Mouse (Mus musculus): ENCODE measurements around the gene Srrd.
"Not testable (repeated sequence)": the region's sequence is repeated elsewhere in the genome, so short reads cannot be mapped to it uniquely, and the experiment has no call there.

Srrd gene

DNA sequence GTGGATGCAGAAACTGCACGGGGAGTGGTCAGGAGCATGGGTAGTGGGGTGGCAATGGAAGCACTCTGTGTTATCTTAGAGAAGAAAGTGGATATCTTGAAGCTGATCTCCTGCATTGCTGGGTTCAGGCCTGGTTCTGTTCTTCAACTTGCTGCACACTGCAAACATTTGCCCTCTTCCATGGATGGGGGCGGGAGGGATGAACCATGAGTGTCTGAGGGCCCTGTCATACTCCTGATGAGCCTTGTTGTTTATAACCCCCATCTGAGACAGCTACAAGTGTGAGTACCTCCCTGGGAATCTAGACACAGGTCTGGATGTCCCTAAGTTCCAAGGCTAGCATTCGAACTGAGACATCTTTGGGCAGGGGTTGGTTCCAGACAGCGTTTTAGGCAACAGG, 21.5 kb downstream of the Srrd start:
- ATAC-seq (ENCODE audit: insufficient number of reproducible peaks, low FRiP score, low TSS enrichment) = no peak

DNA sequence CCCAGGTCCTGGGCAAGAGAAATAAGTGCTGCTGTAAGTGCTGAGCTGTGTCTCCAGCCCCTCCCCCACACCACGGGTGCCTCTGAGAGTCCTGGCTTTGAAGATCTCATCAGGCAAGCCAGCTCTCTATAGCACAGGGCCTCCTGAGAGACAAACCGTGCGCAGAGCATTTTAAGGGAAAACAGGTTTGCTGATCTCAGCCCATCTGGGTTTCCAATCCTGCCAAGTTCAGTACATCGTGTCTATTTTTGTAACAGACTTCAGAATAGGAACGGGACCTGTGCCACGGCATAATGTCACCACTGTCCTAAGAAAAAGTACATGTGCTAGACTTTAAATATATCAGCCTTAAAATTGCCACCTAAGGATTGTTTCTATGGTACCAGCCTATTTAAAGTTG, 21.9 kb downstream of the Srrd start:
- peak; percentile 52 for ATAC-seq (ENCODE audit: insufficient number of reproducible peaks, low FRiP score, low TSS enrichment)

DNA sequence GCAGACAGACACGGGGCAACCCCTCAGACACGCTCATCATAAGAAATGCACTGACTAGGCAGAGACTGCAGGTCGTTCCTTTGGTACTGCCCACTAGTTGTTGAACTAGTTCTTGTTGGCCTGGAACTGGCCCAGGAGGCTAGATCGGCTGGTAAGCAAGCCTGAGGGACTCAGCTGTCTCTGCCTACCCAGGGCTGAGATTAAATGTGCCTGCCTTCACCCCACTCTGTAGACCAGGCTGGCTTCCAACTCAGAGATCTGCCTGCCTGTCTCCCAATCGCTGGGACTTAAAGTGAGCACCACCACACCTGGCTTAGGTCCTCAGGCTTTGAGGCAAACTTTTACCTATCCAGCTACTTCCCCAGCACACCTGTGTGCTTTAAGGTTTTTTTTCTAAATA, 22.5 kb downstream of the Srrd start:
- no peak for ATAC-seq (ENCODE audit: insufficient number of reproducible peaks, low FRiP score, low TSS enrichment)

DNA sequence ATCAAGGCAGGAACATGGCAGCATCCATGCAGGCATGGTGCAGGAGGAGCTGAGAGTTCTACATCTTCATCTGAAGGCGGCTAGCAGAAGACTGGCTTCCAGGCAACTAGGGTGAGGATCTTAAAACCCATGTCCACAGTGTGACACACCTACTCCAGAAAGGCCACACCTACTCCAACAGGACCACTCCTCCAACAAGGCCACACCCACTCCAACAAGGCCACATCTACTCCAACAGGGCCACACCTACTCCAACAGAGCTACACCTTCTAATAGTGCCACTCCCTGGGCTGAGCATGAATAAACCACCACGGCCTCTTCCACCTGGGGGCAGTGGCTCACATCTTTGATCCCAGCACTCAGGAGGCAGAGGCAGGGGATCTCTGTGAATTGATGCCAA, 23.5 kb downstream of the Srrd start:
- not testable (repeated sequence) for ATAC-seq (ENCODE audit: insufficient number of reproducible peaks, low FRiP score, low TSS enrichment)

DNA sequence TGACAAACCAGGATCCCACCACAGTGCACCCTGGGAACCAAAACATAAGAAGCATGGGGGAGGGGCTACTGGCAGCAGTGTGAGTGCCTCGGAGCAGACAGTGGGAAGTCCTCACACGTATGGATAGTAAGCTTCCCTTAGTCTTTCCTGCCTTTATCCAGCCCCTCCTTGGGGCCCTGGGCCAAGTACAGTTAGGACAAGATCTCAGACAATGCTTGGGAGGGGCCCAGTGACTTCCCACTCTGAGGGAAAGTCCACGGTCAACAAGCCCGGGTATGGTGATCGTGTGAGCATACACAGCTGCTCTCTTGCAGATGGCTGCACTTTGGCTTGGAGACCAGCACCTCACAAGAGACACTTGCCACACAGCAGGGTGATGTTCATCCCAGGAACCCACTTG, 25.5 kb downstream of the Srrd start:
- no peak for ATAC-seq (ENCODE audit: insufficient number of reproducible peaks, low FRiP score, low TSS enrichment)

DNA sequence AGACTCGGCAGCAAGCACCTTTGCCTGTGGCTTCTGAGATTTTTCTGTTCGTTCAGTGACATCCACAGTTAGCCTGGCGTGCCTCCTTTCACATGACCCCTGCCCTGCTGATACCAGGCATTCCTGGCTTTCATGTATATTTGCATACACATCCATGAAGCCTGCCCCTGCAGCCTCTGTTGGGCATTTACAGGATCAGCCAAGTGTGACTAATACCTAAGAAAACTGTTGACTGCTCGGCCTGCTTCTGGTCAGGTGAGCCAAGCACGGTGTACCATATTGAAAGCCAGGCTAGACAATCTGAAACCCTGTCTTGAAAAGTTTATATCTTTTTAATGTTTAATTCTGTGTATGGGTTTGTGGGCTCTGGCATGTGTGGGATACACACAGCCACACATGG, 26.4 kb downstream of the Srrd start:
- ATAC-seq (ENCODE audit: insufficient number of reproducible peaks, low FRiP score, low TSS enrichment) = no peak

DNA sequence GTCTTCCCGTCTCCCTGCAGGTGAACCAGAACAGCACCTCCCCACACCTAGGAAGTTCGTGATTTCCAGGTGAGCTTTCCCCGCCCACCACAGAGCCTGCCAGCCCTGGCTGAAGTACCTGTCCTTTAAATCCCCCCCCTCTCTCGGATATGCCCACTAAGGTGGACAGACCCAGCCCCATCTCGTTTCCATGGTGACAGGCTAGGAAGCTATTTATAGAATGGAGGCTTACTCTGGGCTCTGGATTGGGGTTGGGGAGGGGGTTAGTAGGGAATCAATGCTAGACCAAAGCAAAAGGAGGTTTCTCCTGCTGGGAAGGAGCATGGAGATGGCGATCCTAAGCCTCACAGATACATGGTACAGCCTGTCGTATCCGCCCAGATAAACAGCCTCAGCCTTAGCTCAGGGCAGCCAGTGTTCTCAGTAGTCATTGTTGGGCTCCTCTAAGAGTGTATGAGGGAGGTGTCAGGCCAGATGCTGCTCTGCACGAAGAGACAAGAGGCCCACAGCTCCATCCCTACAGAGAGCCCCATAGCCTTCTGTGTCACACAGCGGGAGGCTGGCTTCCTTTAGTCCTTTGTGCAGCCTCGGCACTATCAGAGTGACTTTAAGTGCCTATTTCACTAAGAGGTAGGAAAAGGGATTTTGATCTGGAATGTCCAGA, 29.5 kb downstream of the Srrd start:
- ATAC-seq (ENCODE audit: insufficient number of reproducible peaks, low FRiP score, low TSS enrichment) = no peak

DNA sequence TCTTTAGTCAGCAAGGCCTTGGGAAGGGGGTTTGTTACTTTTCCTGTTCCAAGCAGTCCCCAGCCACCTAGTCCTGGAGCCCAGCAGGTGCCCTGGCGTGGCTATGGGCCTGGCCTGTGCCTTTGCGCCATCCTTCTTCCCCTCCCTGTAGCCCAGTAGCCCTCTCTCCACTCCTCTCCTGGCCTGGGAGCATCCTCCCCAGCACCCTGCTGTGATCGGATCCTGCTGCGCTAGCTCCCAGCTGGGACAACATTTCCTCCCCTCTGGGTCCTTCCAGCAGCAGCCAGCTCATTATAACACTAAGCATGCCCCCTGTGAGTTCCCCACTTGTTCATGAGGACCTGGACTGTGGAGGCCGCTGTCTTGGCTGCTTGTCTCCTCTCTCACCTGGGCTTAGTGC, 37.0 kb downstream of the Srrd start:
- ATAC-seq (ENCODE audit: insufficient number of reproducible peaks, low FRiP score, low TSS enrichment) = no peak

DNA sequence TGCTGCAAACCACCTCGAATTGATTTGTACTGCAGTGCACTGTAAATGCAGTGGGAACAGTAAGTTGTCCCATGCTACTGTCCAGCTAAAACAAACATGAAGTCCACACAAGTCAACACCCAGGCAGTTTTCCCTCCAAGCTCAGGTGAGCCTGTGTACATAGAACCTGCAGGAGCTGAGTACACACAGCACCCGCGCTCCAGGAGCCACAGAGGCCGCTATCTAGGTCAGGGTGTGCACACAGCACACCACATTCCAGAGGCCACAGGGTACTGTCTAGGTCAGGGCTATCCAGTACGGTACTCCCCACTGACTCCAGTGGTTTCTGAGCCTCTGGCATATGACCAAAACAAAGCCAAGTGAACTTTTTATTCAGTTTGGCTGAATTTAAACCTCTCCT, 40.5 kb downstream of the Srrd start:
- ATAC-seq (ENCODE audit: insufficient number of reproducible peaks, low FRiP score, low TSS enrichment) = no peak

DNA sequence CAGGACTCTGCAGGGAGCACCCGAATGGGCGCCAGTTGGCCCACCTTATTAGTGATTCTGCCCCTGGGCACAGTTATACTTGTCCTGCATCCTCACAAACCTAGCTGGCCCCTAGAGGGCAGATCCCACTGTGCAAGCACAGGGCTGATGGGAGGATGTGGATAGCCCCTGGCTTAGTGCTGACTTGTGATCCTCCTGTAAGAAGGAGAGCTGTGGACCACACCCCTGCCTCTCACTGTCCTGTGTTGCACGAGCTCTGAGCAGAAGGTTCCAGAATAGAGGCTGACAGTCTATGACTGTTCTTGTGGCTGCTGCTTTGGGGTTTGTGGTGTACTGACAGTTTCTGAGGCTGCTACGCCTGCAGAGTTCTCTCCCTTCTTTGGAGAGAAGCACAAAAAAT, 41.1 kb downstream of the Srrd start:
- ATAC-seq (ENCODE audit: insufficient number of reproducible peaks, low FRiP score, low TSS enrichment) = no peak

DNA sequence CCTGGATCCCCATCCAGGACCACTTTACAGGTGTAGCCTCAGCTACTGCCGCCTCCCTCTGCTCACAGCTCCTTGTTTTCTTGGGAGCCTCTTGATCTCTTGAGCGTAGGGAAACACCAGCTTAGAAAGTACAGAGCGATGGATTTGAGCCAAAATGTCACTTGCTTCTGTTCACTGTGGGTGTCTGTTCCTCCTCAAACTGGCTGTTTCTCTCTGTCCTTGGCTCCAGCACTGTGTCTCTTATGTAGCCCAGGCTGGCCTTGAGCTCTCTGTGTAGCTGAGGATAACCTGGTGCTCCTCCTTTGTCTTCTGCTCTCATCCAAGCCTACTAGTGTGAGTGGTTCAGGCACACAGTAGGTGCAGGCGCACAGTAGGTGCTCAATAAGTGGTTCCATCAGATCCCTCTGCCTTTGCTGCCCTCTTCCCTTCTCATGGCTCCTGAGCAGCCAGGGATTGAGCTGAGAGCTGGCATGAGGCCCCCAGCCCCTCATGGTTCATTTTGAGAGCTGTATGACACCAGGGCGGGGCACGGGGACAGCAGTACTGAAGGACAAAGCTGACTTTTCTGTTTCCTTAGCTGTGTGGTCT, 42.0 kb downstream of the Srrd start:
- ATAC-seq (ENCODE audit: insufficient number of reproducible peaks, low FRiP score, low TSS enrichment) = no peak

DNA sequence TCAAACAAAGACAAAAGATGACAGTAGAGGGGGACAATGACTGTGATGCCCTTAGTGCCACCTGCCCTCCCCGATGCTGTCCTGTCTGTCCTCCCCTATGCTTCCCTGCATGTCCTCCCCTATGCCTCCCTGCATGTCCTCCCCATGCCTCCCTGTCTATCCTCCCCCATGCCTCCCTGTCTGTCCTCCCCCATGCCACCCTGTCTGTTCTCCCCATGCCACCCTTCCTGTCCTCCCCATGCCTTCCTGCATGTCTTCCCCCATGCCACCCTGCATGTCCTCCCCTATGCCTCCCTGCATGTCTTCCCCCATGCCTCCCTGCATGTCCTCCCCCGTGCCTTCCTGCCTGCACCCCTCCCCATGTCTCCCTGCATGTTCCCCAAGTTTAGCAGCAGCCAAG, 42.7 kb downstream of the Srrd start:
- ATAC-seq (ENCODE audit: insufficient number of reproducible peaks, low FRiP score, low TSS enrichment) = no peak

DNA sequence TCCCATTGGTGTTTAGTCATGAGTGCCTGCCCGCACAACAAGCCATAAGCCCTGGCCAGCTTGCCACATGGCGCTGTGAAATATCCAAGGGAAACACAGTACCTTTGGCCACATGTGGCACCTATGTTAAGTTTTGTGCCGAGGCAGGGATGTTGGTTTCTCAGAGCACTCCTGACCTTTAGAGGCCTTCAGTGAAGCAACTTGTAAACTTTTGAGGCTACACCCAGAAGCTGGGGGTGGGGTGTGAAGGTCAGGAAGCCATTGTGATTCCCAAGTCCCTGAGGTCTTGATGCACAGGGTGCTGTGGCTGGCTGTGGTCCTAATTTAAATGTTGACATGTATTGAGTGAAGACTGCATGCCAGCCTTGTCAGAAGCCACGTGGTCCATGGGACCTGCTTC, 43.4 kb downstream of the Srrd start:
- ATAC-seq (ENCODE audit: insufficient number of reproducible peaks, low FRiP score, low TSS enrichment) = no peak

DNA sequence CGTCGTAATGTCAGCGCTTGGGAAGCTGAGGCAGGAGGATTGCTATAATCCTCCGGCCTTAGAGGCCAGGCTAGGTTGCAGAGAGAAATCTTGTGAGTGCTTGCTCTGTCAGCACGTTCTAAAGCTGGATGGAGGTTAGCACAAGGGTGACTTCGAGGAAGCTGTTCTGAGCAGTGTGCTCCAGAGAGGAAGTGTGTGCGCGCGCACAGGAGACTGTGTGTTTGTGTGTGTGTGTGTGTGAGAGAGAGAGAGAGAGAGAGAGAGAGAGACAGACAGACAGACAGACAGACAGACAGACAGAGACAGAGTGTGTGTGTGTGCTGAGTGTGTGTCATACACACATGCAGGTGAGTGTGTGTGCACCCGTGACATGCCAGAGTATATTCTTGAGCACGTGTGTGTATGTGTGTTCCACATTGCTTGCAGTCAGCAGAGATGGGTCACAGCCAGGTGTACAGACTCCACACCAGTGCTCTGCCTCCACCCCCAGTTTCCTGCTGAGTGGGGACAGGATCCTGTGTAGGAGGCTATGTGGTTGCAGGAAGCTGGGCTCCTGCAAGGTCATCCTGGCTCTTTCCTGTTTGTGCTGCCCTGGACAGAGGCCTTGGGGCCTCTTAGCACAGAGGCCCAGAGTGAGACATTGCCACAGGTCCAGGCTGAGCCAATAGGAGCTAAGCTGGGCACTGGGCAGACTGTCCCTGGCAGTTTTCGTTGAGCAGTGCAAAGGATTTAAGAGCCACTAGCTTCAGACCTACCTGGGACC, 44.4 kb downstream of the Srrd start:
- ATAC-seq (ENCODE audit: insufficient number of reproducible peaks, low FRiP score, low TSS enrichment) = peak; percentile 38; the same call in 1 of the 2 replicates

DNA sequence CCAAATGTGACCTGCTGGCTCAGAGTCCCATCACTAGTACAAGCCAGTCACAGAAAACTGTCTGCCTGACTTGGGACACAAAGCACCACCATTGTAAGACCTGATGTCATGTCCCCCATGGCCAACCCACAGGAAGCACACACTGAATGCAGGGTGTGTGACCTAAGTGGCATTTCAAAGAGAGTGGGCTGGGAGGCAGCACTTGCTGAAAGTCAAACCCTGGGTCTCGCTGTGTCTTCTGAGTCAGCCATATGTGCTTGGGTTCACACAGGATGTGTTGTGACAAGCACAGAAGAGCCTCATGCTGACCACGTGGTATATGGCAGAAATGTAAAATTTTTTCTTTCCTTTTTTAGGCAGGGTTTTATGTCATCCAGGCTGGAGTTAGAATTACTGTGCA, 45.6 kb downstream of the Srrd start:
- no peak for ATAC-seq (ENCODE audit: insufficient number of reproducible peaks, low FRiP score, low TSS enrichment)

DNA sequence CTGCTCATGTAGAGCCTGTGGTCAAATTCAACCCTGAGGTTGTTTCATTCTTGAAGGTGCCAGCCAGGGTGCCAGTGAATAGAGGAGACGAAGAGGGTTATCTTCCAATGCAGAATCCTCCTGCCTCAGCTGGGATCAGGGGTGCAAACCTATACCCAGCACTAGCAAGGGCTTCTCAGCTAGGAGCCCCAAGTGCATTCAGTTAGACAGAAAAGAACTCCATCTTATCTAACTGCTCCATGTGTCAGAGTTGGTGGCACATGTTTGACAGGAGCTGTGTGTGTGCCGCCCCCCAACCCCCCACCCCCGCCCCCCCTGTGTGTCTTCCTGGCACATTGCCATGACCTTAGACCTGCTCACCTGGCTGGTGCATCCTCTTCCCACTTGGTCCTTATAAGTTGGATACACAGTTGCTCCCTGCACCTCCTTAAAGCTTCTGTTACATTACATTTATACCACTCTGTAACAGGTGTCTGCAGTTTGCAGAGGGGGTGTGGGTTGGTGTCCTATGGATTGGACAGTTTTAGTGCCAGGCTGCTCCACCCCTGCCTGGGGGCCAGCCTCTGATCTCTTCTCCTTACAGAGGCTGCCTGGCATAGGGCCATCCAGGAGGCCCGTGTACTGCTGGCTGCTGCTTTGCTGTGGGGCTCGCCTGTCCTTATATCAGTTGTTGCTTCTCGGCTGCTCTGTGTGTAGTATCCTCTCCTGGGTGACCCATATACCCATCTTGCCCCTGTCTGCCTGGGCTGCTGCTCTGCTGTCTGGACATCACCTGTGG, 46.2 kb downstream of the Srrd start:
- no peak for ATAC-seq (ENCODE audit: insufficient number of reproducible peaks, low FRiP score, low TSS enrichment)

DNA sequence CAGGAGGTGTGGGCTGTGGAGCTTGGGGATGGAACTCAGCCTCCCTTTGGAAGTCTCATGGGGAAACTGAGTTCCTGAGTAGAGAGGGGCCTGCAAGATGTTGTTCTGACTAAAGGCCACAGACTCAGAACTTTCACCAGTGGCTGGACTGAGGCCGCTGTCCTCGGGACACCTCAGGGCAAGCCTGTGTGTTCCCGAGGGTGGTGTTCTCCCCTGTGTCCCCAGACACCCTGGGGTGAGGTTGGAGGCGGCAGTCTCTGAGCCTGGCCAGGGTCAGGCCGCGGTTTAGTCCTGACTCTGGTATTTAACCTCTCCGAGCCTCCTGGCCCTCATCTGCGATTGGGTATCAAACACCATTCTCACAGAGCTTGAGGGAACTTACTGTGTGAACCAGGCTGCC, 47.3 kb downstream of the Srrd start:
- ATAC-seq (ENCODE audit: insufficient number of reproducible peaks, low FRiP score, low TSS enrichment) = no peak

DNA sequence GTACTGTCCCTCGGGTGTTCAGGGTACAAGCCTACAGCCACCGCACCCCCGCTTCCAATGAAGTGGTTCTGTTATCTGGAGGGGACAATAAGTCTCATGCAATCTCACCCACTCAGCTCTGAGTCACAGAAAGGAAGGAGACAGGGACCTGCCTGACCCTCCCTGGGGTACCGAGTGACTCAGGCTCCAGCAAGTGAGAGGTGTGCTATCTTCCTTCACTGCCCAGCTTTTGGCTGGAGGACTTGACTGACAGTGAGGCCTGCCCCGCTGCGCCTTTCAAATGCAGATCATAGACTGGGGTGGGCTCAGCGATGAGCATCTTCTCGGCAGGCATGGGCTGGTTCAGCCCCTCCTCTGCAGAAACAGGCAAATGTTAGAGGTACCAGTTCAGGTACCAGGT, 47.7 kb downstream of the Srrd start:
- no peak for ATAC-seq (ENCODE audit: insufficient number of reproducible peaks, low FRiP score, low TSS enrichment)

DNA sequence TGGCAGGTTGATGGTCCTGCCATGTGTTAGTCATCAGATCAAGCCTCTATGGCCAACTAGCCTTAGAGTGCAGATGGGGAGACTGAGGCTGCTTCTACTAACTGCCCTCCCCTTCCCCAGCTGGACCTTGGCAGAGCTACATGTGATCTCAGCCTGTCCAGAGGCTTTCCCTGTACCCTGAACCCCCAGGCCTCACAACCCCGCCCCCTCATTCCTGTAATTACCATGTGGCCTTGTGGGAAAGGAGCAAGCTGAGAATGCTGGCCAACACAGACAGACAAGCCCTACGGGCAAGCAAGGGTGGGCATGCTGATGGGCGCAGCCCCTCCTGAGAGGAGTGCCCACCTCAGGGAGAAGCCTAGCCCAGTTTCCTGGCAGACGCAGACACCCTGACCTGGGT, 48.1 kb downstream of the Srrd start:
- ATAC-seq (ENCODE audit: insufficient number of reproducible peaks, low FRiP score, low TSS enrichment) = no peak

DNA sequence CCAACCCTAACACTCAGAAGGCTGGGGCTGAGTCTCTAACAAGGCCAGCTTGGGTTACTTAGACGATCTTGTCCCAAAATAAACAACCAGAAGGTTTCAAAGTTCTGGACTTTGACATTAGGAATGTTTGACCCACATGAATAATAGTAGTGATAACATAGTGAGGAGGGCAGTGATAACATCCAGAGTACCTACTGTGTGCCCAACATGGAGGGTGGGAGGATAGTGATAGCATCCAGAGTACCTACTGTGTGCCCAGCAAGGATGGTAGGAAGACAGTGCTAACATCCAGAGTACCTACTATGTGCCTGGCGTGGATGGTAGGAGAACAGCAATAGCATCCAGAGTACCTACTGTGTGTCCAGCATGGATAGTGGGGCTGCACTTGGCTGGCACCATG, 49.0 kb downstream of the Srrd start:
- ATAC-seq (ENCODE audit: insufficient number of reproducible peaks, low FRiP score, low TSS enrichment) = no peak

DNA sequence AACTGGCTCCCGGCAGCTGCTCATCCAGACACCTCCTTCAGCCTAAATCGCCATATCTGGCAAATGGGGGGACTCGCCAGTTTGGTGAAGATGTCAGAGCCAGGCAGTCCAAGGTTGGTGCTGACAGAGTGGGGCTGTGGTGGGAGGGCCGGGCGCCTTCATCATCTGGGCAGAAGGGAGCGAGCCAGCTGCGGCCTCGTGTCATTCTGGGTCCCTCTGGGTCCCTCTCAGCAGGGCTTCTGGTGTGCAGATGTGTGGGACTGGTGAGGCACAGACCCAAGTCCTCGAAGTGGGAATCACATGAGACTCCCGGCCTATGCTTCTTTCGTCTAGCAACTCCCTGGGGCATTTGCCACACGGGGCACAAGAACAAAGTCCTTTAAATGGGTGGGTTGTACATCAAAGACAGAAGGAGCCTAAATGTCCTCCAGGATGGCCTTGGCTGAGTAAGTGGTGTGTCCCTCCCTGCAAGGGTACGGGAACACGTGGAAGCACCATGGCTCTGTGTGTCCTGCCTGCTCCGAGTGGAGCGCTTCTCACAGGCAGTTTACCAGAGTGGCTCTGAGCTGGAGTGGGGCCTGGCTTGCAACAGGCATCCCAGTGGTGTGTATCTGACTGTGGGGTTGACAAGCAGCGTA, 50.4 kb downstream of the Srrd start:
- no peak for ATAC-seq (ENCODE audit: insufficient number of reproducible peaks, low FRiP score, low TSS enrichment)

Data from cerebellum, adult (tissue).